Mouse (Mus musculus) frontal cortex, postnatal 10 days (tissue): ENCODE data around the gene Bcl7c.
"Not testable (repeated sequence)": the region's sequence is repeated elsewhere in the genome, so short reads cannot be mapped to it uniquely, and the experiment has no call there.

Experiments
- DNase-seq, 2 experiments: peaks; one replicate each; pipeline ENCODE4 v3.0.0; 2022; ENCODE audit warnings: low spot score in 2 of 2, mixed read lengths in 1 of 2

The Bcl7c gene

DNA sequence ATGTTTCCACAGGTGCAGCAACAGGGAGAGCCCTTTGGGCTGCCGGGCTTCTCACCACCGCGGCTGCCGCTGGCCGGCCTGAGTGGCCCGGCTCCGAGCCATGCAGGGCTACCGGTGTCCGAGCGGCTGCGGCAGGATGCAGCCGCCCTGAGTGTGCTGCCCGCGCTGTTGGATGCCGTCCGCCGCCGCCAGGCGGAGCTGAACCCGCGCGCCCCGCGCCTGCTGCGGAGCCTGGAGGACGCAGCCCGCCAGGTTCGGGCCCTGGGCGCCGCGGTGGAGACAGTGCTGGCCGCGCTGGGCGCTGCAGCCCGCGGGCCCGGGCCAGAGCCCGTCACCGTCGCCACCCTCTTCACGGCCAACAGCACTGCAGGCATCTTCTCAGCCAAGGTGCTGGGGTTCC lies 8.3 kb upstream of the Bcl7c start:
- peak in 1 of 2 experiments; percentile 61 for DNase-seq

DNA sequence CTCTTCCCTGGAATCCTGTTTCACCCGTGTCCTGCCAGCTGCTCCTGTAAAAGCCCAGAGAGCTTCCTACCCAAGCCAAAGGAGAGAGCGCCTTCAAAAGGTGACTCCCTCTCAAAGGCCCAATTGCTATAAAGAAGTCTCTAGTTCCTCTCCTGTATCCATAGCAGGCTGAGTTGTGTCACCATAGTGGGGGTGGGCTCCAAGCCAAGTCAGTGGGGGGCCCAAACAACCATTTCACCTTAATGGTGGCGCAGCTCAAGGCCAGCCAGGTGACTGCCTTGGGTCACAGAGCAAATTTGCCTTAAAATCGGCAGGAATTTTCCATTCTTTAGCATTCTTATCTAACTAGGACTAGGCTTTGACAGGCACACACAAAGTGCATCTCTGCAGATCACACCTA lies 6.1 kb upstream of the Bcl7c start:
- no peak for DNase-seq

DNA sequence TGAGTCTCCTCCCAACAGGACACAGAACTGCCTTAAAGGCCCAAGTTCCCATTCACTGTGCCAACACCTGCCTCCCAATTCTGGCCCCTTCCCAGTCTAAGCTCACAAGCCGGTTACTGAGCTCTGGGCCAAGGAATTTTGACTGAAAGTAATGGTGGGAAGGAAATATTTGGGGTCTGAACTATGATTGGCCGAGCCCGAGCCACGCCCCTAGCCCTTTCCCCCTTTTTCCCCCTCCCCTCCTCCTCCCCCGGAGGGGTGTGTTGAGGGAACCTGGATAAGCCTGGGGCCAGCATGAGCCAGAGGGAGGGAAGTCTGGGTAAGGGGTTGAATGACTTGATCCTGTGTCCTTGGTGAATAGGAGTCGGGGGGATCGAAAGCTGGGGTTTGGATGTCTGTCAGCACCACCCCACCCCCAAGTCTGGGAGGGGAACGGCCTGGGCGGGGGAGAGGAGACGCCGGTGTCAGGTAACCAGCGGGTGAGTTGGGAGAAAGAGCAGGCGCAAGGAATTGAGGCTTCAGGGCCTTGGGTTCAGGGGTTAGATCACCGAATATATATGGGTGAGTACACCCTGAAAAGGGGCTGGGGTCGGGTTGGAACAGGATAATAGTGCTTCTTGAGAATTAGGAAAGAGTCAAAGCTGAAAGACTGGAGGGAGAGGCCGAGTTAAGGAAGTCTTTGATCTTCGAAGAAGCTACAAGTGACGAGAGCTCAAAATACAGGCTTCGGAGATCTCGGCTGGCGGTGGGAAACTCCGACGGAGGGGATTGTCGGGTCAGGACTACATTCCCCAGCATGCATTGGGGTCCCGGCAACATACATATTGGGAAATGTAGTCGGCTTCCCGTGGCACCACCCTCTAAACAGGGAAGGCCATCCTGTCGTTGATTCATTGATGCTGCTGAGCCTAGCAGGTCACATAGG lies 4.0 kb upstream of the Bcl7c start, which contains the start of gene Ctf1:
Ctf1 (plus strand) TSS at position 276 of the 925 bp plus-strand sequence.
- peak; percentile 63 to 75 for DNase-seq

DNA sequence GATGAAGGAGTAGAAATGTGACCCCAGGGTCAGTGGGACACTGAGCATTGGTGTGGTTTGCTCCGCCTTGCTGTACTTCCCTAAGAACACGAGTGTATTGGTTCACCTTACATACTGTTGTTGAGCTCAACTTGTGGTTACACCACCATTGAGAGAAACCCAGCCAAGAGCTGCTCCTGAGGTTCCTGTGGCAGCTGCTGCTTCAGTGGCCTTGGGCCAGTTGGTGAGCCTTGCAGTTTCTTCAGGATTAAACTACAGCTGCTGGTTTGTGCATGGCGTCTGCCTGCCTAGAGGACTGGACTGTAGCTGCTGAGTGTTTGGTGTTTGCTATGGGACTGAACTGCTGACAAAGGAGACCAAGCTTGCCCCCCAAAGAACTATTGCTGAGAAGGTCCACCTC lies 2.7 kb upstream of the Bcl7c start:
- no peak for DNase-seq

DNA sequence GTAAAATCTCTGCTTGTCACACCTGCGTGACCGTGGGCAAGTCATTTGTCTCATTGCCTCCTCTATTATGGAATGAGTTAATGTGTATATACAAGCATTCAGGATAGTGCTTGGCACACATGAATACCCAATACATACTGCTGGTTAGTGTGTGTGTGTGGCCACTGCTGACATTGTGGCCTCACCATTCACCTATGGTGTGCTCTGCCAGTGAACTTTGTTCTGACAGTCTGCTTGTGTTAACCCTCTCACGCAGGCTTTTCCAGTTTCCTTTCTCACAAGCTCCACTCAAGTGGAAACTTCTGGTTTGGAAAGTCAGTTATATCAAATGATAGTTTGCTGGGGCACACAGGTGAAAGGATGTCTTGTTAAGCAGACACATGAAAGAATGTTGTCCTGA lies 2.3 kb upstream of the Bcl7c start:
- no peak for DNase-seq

DNA sequence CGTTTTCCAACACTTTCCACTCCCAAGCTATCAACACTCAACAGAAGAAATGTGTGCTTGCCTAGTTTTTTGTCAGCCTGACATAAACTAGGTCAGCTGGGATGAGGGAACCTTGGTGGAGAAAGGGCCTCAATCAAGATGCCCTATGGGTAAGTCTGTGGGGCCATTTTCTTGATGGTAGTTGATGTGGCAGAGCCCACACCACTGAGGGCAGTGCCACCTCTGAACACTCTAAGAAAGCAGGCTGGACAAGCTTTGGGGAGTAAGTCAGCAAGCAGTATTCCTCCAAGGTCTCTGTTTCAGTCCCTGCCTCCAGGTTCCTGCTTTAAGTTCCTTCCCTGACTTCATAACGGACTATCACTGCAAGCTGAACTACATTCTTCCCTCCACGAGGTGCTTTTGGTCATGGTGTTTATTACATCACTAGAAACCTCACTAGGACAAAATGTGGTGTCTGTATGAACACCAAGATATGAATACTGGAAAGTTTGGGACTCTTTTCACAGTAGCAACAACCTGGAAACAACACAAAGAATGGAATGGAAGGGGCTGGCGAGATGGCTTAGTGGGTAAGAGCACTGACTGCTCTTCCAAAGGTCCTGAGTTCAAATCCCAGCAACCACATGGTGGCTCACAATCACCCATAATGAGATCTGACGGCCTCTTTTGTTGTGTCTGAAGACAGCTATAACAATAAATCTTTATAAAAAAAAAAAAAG lies 687 bp upstream of the Bcl7c start:
- no peak for DNase-seq

DNA sequence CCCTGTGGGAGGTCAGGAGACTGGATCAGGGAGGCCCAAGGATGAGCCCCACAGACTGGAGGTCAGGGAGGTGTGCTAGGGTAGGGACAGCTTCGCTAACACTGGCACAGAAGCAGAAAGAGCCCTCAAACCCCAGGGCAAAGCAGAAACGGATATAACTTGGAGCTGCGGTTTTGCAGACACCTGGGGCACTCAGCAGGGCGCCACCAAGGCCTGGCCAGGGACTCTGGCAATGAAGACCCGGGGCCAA lies 851 bp downstream of the Bcl7c start:
- DNase-seq, result no peak

DNA sequence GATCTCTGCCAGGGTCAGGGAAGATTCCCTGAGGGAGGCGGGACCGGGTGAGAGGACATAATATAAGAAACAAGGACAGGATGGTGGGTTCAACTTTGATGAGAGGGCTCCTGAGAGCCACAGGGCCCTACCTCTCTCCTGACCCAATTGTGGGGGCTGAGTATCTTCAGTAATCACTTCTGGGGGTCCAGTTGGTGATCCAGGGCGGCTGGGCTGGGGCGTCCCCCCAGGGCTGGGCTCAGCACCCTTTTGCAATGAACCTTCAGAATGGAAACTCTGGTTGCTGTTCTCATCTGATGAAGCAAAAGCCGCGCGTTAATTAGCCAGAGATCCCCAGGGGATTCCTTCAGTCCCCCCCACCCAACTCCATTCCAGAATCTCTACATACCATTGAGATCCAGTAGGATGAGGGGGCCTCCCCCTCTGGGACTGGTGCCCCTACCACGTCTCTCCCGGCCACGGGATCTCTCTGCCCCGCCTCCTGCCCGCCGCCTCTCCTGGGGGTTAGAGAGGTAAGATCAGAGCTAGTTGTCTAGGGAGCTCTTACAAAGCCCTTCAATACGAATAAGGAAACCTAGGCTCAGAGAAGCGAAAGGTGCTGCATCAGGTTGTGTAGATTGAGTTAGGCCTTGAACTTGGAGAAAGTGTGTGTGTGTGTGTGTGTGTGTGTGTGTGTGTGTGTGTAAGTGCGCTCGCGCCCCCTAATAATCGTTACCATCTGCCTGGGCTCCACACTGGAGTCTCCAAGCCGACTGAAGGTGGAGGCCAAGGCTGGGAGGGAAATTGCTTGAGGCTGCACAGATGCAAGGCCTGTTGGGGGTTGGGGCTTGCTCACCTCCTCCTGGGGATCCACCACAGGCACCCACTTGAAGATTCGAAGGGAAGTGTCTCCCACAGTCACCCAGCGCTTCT lies 1.4 kb downstream of the Bcl7c start:
- no peak for DNase-seq

DNA sequence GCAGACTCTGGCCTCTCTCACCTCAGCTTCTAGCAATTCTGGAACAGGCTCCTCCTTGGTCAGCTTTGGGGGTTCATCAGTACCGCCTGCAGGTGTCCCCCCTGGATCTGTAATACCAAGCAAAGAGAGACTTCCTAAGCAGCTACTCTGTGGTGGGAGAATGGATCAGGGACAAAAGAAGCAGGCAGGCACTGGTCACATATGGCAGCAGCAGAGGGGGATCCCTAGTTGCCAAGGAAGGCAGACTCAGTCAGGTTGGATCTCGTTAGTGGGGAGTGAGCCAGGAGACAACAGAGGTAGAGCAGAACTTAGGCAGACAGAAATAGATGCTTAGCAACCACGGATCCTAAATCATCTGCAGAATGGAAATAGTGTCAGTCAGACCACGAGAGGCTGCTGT lies 3.0 kb downstream of the Bcl7c start:
- no peak for DNase-seq

DNA sequence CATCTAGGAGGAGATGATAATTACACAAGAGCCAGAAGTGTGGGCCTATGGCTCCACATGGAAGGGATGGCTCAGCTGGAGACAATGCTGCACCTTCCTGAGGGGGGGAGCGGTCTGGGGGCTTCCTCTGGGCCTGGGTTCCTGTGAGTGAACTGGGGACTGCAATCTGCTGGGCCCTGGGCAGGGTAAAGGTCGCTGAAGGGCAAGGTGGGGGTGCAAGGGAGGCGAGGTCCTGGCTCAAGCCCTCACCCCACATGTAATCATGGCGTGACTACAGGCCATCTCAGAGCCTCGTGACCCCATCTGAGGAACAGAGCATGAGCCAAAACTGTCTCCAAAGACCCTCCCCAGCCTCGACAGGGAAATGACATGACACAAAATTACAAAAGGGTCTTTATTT lies 4.1 kb downstream of the Bcl7c start:
- DNase-seq, result no peak

DNA sequence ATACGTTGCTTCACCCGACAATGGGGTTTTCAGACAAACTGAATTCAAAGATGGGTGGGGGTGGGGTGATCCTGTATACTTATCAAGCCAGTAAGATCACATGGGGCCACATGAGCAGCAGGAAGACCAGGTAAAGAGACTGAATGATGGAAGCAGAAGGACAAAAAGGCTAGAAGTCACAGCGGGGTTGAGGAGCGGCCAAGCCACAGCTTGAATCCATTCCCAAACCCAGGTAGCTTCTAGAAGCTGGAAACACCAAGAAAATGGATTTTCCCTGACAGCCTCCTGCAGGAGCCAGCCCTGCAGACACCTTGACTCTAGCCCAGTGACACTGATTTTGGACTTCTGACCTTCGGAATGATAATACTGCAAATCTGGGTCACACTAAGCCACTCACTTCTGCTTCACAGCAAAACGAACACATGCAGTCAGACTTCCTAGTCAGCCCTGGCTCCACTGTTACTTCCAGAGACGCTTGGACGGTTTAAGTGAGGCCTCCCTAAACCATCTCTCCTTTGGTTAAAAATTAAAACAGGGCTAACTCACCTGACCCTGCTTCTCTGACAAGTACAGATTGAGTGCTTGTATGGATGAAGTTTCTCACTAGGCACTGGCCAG lies 5.1 kb downstream of the Bcl7c start:
- no peak for DNase-seq

DNA sequence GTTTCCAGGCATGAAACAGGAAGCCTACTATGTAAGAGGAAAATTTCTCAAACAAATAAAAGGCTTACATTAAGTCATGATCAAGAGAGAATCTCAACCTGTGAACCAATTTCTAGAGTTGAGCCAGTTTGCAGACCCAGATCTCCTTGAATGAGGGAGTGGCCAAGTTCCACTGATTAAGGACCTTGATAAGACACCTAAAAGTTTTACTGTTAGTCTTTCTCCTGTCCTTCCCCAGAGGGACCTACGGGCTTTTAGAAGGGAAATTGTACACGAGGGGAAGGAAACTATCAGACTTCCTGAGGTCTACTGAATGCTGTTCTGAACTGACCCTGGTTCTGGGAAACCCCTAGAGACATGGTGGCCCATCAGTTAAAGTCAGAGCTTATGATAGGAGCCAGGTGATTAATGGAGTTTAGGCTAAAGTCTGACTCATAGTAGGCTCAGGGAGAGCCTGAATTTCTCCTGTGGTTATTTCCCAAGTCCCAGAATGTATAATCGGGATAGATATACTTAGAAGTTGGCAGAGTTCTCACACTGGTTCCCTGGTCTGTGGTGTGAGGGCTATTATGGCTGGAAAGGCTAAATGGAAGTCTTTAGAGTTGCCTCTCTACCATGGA lies 7.9 kb downstream of the Bcl7c start:
- DNase-seq, result no peak

DNA sequence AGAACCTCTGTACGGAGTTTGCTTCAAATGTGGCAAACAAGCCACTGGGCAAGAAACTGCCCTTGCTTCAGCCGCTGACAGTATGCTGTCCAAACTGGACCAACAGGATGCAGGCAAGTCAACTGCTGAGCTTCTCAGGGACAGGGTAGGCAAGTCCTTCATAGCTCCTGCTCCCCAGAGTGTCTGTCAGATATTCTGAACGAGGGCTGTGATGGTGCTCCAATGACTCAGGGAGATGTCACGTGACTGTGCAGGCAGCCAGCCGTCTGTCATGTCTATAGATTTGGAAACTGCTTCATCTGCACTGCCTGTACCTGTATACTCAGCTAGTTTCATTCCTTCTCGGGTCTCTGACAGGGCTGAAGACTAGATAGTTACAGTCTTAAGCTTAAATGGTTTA lies 9.7 kb downstream of the Bcl7c start:
- DNase-seq, result no peak

DNA sequence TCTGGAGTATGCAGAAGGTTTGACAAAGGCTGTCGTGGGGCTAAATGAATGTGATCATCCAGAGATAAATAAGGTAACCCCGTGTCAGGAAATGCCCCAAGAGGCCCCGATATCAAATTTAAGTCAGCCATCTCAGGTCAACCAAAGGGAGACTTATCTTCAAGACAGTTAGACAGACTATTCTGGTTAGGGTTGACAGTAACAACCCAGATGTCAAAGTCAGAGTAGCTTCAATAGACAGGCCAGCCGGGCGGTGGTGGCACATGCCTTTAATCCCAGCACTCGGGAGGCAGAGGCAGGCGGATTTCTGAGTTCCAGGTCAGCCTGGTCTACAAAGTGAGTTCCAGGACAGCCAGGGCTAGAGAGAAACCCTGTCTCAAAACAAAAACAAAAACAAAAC lies 15.0 kb downstream of the Bcl7c start:
- DNase-seq, result not testable (repeated sequence)

DNA sequence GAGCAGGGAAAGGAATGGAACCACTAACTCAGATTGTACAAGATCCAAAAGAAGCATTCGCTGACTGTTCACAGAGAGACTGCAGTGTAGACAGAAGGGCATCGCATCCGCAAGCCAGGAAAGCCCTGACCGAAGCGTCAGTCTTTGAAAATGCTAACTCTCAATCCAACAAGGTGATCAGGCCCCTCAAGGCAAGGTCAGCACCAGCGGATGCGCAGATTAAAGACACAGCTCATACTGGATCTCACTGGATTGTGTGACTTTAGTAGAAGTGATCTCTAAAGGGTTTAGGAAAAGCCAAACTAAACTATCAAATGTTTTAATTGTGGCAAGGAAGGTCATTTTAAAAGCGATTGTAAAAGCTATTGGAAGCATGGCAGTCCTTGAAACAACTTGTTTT lies 15.4 kb downstream of the Bcl7c start:
- no peak for DNase-seq

DNA sequence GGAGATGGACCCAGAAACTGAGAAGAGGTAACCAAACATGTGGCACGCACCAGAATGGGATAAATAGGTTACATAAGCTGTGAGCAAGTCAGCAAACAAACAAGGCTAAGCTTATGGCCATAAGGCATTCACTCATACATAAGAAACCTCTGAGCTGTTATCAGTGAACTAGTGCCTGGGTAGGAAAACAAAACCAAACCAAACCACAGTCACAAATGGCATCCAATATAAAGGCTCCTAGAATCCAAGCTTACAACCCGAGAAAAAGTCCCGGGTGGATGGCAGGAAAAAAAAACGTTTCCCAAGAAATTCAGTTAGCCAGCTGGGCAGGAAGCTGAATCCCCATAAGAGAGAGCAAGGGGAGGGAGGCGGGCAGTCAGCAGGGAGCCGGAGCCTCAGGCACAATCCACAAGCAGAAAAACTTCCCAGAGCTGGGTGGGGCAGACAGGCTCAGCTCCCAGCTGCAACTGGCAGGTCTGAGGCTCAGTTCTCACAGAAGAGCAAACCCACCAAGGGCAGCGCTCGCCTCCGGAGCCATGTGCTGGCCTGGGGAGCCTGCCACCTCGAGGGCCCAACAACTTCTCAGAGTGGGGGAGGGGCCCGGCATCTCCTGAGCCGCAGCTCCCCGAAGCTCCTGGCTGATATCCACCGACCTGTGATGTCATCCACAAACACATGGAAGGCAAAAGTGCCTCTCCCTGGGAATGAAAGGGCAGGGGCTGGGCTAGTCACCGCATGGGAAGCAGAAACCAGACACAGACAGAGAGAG lies 17.3 kb downstream of the Bcl7c start:
- DNase-seq, result peak in 1 of 2 experiments; percentile 45

DNA sequence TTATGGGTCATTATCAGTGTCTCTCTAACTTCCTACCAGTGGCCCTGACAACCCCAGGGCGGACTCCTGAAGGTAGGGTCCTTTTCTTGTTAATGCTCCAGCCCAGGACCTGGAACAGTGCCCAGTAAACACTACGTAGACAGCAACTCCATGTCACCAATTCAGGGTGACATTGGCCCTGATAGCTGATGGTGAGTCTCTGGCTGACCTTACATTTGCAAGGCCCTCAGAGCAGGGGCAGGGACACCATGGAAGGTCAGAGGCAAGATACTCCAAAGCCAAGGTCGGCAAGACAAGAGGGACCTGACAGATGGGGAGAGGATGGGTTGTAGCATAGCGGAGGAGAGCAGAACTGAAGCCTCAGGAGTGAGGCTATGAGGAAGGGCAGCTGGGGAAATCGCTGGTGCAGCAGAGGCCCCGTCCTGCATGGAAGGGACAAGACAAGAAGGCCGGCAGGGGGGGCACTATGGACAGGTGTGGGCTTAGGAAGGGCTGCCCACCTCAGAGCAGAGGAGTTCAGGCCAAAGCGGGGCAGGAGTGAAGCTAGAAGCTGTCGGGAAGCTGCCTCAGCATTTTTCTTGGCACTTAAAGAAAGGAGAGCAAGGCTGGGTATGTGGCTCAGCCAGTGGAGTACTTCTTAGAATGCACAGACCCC lies 19.0 kb downstream of the Bcl7c start:
- no peak for DNase-seq

DNA sequence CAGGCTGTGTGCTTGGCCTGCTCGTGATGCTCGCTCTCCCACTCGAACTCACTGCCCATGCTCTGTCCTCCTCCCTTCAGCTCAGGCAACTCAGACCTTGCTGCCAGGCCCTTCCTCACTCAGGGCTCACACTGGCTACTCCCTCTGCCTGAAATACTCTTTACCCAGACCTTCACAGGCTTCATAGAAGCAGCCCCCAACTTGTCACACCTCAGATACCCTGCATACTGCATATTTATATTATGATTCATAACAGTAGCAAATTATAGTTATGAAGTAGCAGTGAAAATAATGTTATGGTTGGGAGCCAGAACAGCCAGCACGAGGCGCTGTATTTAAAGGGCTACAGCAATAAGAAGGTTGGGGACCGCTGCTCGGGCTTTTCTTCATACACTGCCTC lies 19.8 kb downstream of the Bcl7c start:
- no peak for DNase-seq

DNA sequence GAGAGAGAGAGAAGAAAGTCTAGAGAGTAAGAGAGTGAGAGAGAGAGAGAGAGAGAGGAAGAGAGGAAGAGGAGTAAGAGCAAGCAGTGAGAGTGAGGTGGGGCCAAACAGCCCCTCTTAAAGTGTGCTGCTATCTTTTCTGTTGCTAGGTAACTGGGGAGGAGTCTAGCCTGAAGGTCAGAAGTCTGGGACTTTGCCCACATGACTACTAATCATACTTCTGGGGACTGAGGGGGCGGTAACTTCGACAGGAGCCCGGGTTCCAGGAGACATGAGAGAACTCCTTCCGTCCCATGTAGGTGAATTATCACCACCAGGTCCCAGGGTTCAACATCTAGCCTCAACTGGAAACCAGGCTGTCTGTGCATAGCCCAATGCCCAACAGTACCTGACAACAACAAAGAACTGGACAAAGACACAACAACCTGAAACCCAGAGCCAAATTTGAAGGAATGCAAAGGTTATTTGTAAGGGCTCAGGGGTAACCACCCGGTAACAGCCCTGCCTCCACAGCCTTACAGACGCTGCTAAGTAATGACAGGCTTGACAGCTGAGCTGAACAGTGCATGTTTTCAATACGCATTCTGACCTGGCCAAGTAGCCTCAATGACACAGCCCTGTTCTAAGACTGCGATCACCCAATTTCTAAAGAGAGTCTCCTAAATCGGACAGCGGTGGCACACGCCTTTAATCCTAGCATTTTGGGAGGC lies 21.8 kb downstream of the Bcl7c start:
- no peak for DNase-seq
